Mouse (Mus musculus) intestine, postnatal 0 days (tissue): ENCODE measurements at regions not wholly inside any gene's neighbourhood (a gene's known extent, or its start where the extent isn't known, plus 50 kb on each side); places are given as distances from the start of the nearest gene placed in this dataset.
A peak's percentile ranks its signal among the peaks of the same experiment; 100 is the strongest.

Source experiments
- ATAC-seq: fragments of 200-750 bp; cut with Nextera tagmentation; 2 replicates; pipeline ENCODE4 v1.8.0; 2017; ENCODE audit warnings: mild to moderate bottlenecking, moderate TSS enrichment, moderate library complexity
- H3K27ac ChIP-seq: fragments of 300-500 bp; sonication (generic); 2 replicates; pipeline ENCODE4 v1.5.1; 2014; ENCODE audit warnings: mild to moderate bottlenecking, low read depth, low read length, moderate library complexity
- H3K27me3 ChIP-seq: fragments of 300-500 bp; sonication (generic); replicated peaks from 2 replicates; pipeline ENCODE4 v1.6.1; 2014; ENCODE audit warnings: low read length, mixed read lengths; ENCODE audit not compliant: control insufficient read depth, insufficient read depth
- H3K36me3 ChIP-seq: fragments of 300-500 bp; sonication (generic); 2 replicates; pipeline ENCODE4 v1.6.1; 2014; ENCODE audit warnings: mild to moderate bottlenecking, moderate library complexity; ENCODE audit not compliant: control insufficient read depth, insufficient read depth
- H3K4me1 ChIP-seq: fragments of 300-500 bp; sonication (generic); replicated peaks from 2 replicates; pipeline ENCODE4 v1.6.1; 2014; ENCODE audit warnings: antibody characterized with exemption, low read length, mixed read lengths; ENCODE audit not compliant: control insufficient read depth, insufficient read depth
- H3K4me2 ChIP-seq: fragments of 300-500 bp; sonication (generic); replicated peaks from 2 replicates; pipeline ENCODE4 v1.6.1; 2014; ENCODE audit warnings: low read depth, mild to moderate bottlenecking, moderate library complexity
- H3K4me3 ChIP-seq: fragments of 300-500 bp; sonication (generic); 2 replicates; pipeline ENCODE4 v1.5.1; 2014; ENCODE audit warnings: low read depth, low read length
- H3K9ac ChIP-seq: fragments of 300-500 bp; sonication (generic); 2 replicates; pipeline ENCODE4 v1.6.1; 2014; ENCODE audit warnings: mild to moderate bottlenecking, low read depth, low read length
- H3K9me3 ChIP-seq: fragments of 300-500 bp; sonication (generic); 2 replicates; pipeline ENCODE4 v1.6.1; 2016; ENCODE audit warnings: mixed run types; ENCODE audit not compliant: control insufficient read depth
- CTCF ChIP-seq: sonication (generic); IDR thresholded peaks from 2 replicates; pipeline ENCODE4 v1.5.1; 2016; ENCODE audit warnings: low read depth, mild to moderate bottlenecking, control low read depth, antibody characterized with exemption, moderate library complexity
- WGBS: fragments of 180-500 bp; shearing (Covaris S2); extraction: QIAGEN DNeasy Blood & Tissue Kit; methylation state at CpG from one replicate; pipeline ENCODE4 v1.1.7; 2014; 5-methylcytosine and 5-hydroxymethylcytosine counted together

GRCm38 (mm10) chr13:37667386-37667785, 110.8 kb upstream of the Rreb1 start:
- Histone ChIP-seq H3K9ac (no peak overlapping the region), H3K27ac (no peak overlapping the region), H3K4me1 (no peaks in the 10 kb centered on the region), H3K36me3 (no peaks in the 10 kb centered on the region), H3K4me2 (no peak overlapping the region), H3K9me3 (no peaks in the 10 kb centered on the region), H3K4me3 (no peak overlapping the region), H3K27me3 (no peaks in the 10 kb centered on the region)
- 65% methylated on average over 4 of the region's 4 CpGs for WGBS
- no peak for ATAC-seq
- TF ChIP-seq CTCF: no peak

GRCm38 (mm10) chr13:37667871-37668270, 110.3 kb upstream of the Rreb1 start:
- Histone ChIP-seq H3K4me1 (no peaks in the 10 kb centered on the region), H3K27ac (no peak overlapping the region), H3K36me3 (no peaks in the 10 kb centered on the region), H3K9ac (no peak overlapping the region), H3K4me2 (no peak overlapping the region), H3K27me3 (no peaks in the 10 kb centered on the region), H3K4me3 (no peak overlapping the region), H3K9me3 (no peaks in the 10 kb centered on the region)
- ATAC-seq: peak; percentile 61; the same call in 1 of the 2 replicates
- no peak for TF ChIP-seq CTCF
- 59% methylated on average over 5 of the region's 5 CpGs for WGBS

GRCm38 (mm10) chr13:37671109-37671508, 107.1 kb upstream of the Rreb1 start:
- Histone ChIP-seq H3K9ac (no peak overlapping the region), H3K27ac (no peak overlapping the region), H3K9me3 (no peaks in the 10 kb centered on the region), H3K4me1 (no peaks in the 10 kb centered on the region), H3K4me2 (no peak overlapping the region), H3K36me3 (no peaks in the 10 kb centered on the region), H3K27me3 (no peaks in the 10 kb centered on the region), H3K4me3 (no peak overlapping the region)
- no peak for TF ChIP-seq CTCF
- peak; percentile 81 for ATAC-seq
- 47% methylated on average over 5 of the region's 5 CpGs for WGBS

GRCm38 (mm10) chr13:37674676-37675350, 103.4 kb upstream of the Rreb1 start:
- no peak for TF ChIP-seq CTCF
- Histone ChIP-seq H3K27me3 (no peaks in the 10 kb centered on the region), H3K4me2 (no peak overlapping the region), H3K36me3 (no peaks in the 10 kb centered on the region), H3K4me1 (no peaks in the 10 kb centered on the region), H3K4me3 (no peak overlapping the region), H3K9me3 (no peaks in the 10 kb centered on the region), H3K27ac (no peak overlapping the region), H3K9ac (no peak overlapping the region)
- ATAC-seq: no peak
- WGBS: 54% methylated on average over 12 of the region's 12 CpGs

GRCm38 (mm10) chr13:37675718-37676117, 102.5 kb upstream of the Rreb1 start:
- no peak for TF ChIP-seq CTCF
- Histone ChIP-seq H3K4me3 (no peak overlapping the region), H3K9ac (no peak overlapping the region), H3K9me3 (no peaks in the 10 kb centered on the region), H3K36me3 (no peaks in the 10 kb centered on the region), H3K4me2 (no peak overlapping the region), H3K27ac (no peak overlapping the region), H3K4me1 (no peaks in the 10 kb centered on the region), H3K27me3 (no peaks in the 10 kb centered on the region)
- no peak for ATAC-seq
- WGBS: 88% methylated on average over 3 of the region's 3 CpGs

DNA sequence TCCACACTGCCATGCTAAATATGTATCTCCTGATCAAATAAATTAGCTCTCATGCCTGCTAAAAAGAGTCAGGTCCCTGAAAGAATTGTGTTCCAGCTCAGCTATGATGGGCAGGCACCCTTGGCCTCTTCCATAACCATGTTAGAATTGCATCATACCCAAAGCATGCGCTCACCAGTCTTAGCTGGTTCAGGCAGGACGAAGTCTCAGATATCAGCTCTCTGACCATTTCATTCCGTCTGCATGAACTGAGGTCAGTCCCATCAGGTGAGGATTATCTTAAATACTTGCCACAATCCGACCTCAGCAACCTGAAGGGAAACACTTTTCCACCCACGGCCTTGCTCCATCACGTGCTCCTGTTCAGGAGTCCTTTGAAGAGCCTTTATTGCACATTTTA, 101.3 kb upstream of the Rreb1 start:
- Histone ChIP-seq H3K9me3 (no peaks in the 10 kb centered on the region), H3K4me1 (no peaks in the 10 kb centered on the region), H3K36me3 (no peaks in the 10 kb centered on the region), H3K4me2 (no peak overlapping the region), H3K27ac (no peak overlapping the region), H3K27me3 (no peaks in the 10 kb centered on the region), H3K9ac (no peak overlapping the region), H3K4me3 (no peak overlapping the region)
- ATAC-seq: peak; percentile 48; the same call in 1 of the 2 replicates
- WGBS: 56% methylated on average over 6 of the region's 6 CpGs
- TF ChIP-seq CTCF: no peak
